Mouse (Mus musculus) bone marrow macrophage, adult 2 months (primary cell): Measurements from ENCODE around the gene Slc9a3r2.

ENCODE experiments used
- CTCF ChIP-seq: IDR thresholded peaks from 2 replicates; pipeline ENCODE4 v1.5.1; 2012; ENCODE audit warnings: low read depth, mild to moderate bottlenecking, low read length, moderate library complexity
- POLR2A ChIP-seq: IDR thresholded peaks from 2 replicates; pipeline ENCODE4 v1.6.1; 2012; ENCODE audit warnings: mild to moderate bottlenecking, low read depth, low read length, borderline replicate concordance

GRCm38 (mm10) chr17:24632813-24633449, 17.2 kb downstream of the Slc9a3r2 start:
- no peak for TF ChIP-seq CTCF
- TF ChIP-seq POLR2A, result no peak
